Mouse (Mus musculus) embryo, embryonic 10.5 days (tissue): Measurements from ENCODE around the gene Tdrd12.

Source experiments
- DNase-seq: peaks from one replicate; pipeline ENCODE4 v3.0.0-alpha.2; 2015; ENCODE audit warnings: low spot score

Tdrd12 gene

DNA sequence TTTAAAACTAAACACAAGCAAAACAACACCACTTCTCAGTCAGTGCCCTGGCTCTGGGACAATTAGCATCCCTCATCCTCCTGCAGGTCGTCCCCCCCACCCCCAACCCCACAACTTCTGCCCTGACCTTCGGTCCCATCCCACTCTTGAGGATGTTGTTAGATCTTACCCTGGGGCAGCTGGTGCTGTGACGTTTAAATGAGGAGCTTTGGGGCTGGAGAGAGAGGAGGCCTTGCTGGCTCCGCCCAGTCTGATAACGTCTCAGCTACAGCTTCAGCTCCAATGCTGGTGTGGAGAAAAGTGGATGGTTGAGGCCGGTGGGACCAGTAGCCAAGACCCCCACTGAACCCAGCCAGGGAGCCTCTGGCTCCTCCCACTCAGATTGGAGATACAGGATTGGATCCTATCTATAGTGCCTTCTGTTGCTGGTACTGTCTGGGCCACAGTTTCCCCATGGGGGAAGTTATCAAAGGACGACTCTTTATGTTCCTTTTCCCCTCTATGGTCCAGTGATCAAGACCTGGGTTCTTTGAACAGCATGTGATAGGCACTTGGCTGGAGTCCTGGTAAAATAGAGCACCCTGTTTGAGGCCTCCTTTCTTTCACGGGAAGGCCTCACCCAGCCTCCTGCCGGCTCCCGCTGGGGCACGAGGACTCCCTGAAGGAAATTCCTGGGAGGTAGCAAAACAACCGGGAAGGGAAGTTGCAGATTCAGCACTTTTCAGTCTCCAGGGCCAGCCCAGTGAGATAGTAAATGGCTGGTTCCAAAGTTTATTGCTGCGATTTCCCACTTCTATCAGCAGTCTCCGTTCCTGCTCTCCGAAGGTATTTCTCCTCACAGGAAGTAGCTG, 89.3 kb downstream of the Tdrd12 start, which contains the start of gene Slc7a9:
Gene Slc7a9, plus strand, starts transcription at position 801 of the 851 bp plus-strand sequence.
- peak; percentile 36 for DNase-seq

DNA sequence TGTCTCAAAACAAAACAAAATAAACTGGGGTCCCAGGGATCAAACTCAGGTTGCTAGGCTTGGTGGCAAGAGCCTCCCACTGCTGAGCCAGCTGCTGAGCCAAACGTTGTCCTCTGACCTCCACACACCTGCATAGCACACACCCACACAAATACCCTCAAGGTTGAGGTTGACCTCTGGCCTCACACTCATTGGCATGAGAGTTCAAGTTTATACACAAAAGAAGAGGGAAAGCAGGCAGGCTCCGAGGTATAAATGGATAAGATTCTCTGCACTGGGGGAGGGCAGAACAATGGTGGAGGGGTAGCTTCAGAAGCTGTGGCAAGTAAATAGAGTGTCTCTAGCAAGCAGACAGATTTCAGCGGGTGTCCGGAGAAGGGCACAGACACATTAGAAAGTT, 90.0 kb downstream of the Tdrd12 start:
- DNase-seq: peak; percentile 14

DNA sequence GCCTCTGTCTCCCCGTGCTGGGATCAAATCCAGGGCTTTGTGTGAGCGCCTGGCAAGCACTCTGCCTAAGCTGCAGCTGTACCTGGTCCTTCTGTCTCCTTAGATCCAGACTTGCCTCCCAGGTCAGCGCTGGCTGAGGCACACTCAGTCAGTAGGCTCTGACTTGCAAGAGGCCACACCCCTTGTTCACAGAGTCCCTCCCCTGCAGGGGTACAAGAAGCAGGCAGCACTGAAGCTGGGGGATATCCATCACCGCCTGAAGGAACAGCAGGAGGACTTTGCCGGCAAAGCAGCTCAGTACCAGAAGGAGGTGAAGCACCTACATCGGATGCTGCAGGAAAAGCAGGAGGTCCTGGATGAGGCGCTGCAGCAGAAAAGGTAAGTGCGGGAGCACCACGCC, 102.3 kb downstream of the Tdrd12 start:
- no peak for DNase-seq

DNA sequence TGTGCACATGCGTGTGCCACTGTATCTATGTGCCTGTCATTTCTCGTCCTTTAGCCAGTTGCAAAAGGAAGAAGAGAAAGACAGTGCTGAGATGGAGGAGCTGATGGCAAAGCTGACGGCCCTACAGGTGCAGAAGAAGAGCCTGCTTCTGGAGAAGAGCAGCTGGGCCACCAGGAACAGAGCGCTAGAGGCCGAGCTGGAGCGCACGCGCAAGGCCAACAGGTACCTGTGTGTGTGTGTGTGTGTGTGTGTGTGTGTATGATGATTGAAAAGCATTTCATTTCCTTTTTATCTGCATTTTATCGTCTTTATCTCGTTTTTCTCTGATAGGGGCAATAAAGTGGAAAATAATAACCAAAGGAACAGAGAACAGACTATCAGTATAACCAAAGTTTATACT, 109.4 kb downstream of the Tdrd12 start:
- DNase-seq: no peak

DNA sequence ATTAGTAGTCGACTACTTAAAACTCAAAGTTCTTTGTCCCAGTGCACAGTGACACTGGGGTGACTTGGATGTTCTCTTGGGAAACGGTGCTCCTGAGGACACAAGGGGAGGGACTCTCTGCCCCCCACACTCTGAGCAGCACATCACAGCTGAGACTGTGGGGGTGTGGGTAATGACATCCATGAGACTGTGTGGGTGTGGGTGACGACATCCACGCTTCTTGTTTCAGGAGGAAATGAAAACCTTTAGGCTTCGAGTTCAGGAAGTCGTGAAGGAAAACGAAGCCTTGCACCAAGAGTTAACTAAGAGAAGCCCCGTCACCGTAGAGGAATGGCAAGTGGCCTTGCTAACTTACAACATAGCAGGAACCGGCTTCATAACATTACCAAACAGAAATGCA, 114.5 kb downstream of the Tdrd12 start:
- no peak for DNase-seq
